Mouse (Mus musculus) liver, embryonic 16.5 days (tissue): ENCODE measurements around the gene Fut2. TPM values are rescaled to one million over a fixed set of nuclear protein-coding genes. Genes with fewer than 3 reads are reported as not detected.
"Not testable (repeated sequence)": the region's sequence is repeated elsewhere in the genome, so short reads cannot be mapped to it uniquely, and the experiment has no call there.

Experiments
- ATAC-seq: fragments of 200-750 bp; cut with Nextera tagmentation; 2 replicates; pipeline ENCODE4 v1.8.0; 2017; ENCODE audit warnings: low read depth, mild to moderate bottlenecking, moderate number of reproducible peaks, moderate library complexity
- H3K27ac ChIP-seq: fragments of 300-500 bp; sonication (generic); 2 replicates; pipeline ENCODE4 v1.5.1; 2014; ENCODE audit warnings: mild to moderate bottlenecking, low read length
- H3K27me3 ChIP-seq: fragments of 300-500 bp; sonication (generic); 2 replicates; pipeline ENCODE4 v1.6.1; 2014; ENCODE audit warnings: low read depth, low read length, mixed read lengths; ENCODE audit not compliant: control insufficient read depth, insufficient read depth
- H3K36me3 ChIP-seq: fragments of 300-500 bp; sonication (generic); 2 replicates; pipeline ENCODE4 v1.6.1; 2014; ENCODE audit warnings: mild to moderate bottlenecking; ENCODE audit not compliant: control insufficient read depth, insufficient read depth
- H3K4me1 ChIP-seq: fragments of 300-500 bp; sonication (generic); 2 replicates; pipeline ENCODE4 v1.6.1; 2014; ENCODE audit warnings: low read depth, low read length, mixed read lengths; ENCODE audit not compliant: control insufficient read depth
- H3K4me2 ChIP-seq: fragments of 300-500 bp; sonication (generic); 2 replicates; pipeline ENCODE4 v1.6.1; 2014; ENCODE audit warnings: low read depth, low read length, mixed read lengths
- H3K4me3 ChIP-seq: fragments of 300-500 bp; sonication (generic); 2 replicates; pipeline ENCODE4 v1.5.1; 2014; ENCODE audit warnings: low read depth, mild to moderate bottlenecking, low read length
- H3K9ac ChIP-seq: fragments of 300-500 bp; sonication (generic); 2 replicates; pipeline ENCODE4 v1.6.1; 2014; ENCODE audit warnings: low read depth, low read length
- H3K9me3 ChIP-seq: fragments of 300-500 bp; sonication (generic); replicated peaks from 2 replicates; pipeline ENCODE4 v1.6.1; 2016; ENCODE audit warnings: low read length; ENCODE audit not compliant: control insufficient read depth
- WGBS: fragments of 180-500 bp; shearing (Covaris S2); extraction: QIAGEN DNeasy Blood & Tissue Kit; methylation state at CpG from one replicate; pipeline ENCODE4 v1.1.7; 2014; ENCODE audit not compliant: insufficient replicate concordance; 5-methylcytosine and 5-hydroxymethylcytosine counted together
- polyA plus RNA-seq: library from polyadenylated mRNA; unstranded; fragments of >200 nt; fragmentation: Nextera tagmentation; extraction: Ambion mirVana; gene quantifications from 2 replicates; pipeline ENCODE4 v1.2.1, GENCODE M21; 2015

Gene Fut2
- polyA plus RNA-seq, 1 experiment from 2014 or later, result 0.08 TPM

DNA sequence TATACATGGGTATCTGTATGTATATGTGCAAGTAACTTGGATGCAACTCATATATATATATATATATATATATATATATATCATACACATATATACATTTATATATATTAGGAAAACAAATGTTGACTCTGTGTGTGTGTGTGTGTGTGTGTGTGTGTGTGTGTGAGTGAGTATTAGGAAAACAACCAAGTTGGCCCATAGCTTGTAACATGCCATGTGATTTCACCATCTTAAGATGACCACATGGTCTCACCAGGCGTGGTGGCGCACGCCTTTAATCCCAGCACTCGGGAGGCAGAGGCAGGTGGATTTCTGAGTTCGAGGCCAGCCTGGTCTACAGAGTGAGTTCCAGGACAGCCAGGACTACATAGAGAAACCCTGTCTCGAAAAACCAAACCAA lies 4.5 kb downstream of the Fut2 start:
- ATAC-seq, H3K27me3 ChIP-seq, H3K4me2 ChIP-seq, H3K9ac ChIP-seq, H3K27ac ChIP-seq, H3K9me3 ChIP-seq, H3K4me1 ChIP-seq, H3K4me3 ChIP-seq, H3K36me3 ChIP-seq: not testable (repeated sequence)
- WGBS, result 63% methylated on average over 6 of the region's 6 CpGs

DNA sequence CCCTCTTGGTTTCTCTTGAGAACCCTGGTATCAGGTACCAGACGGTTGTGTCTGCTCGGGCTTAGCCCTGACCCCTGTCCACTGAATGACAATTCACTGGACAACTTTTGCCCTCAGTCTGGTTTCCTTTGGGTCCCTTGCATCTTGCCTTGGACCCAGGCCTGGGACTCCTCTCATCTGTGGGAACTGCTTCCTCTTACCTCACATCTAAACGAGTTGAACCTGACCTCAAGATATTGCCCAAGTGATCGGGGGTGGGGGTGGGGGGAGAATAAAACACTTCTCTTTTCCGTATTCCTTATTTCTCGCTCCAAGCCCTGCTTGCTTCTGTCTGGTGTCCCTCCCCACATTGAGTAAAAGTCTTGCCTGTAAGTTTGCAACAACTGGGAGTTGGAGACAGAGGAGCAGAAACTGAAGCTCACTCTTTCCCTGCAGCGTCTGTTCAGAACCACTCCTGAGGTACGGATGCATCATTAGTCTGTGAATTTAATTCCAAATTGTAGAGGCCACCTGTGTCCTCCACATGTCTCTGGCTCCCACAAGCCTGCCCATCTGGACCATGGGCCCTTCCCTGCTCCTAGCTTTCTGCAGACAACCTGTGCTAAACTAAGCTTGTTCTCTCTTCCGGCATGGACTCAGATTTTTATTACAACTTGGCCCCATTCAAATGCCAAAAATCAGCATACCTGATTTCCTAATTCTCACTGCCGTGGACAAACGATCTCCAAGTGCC lies 5.3 kb downstream of the Fut2 start:
- H3K27ac ChIP-seq, result no peak overlapping the region
- WGBS, result 45% methylated on average over 11 of the region's 11 CpGs
- no peaks in the 10 kb centered on the region for H3K4me1 ChIP-seq
- ATAC-seq, result no peak
- H3K4me2 ChIP-seq, result no peak overlapping the region
- H3K9me3 ChIP-seq, result no peaks in the 10 kb centered on the region; the same call in 1 of the 2 replicates
- no peaks in the 10 kb centered on the region for H3K27me3 ChIP-seq
- H3K9ac ChIP-seq, result no peak overlapping the region
- H3K4me3 ChIP-seq, result no peak overlapping the region
- H3K36me3 ChIP-seq, result no peaks in the 10 kb centered on the region

GRCm38 (mm10) chr7:45654424-45655047 lies 11.7 kb downstream of the Fut2 start:
- H3K4me3 ChIP-seq, result no peak overlapping the region
- no peaks in the 10 kb centered on the region for H3K4me1 ChIP-seq
- no peaks in the 10 kb centered on the region; the same call in 1 of the 2 replicates for H3K9me3 ChIP-seq
- H3K9ac ChIP-seq, result no peak overlapping the region
- H3K36me3 ChIP-seq, result no peaks in the 10 kb centered on the region
- no peaks in the 10 kb centered on the region for H3K27me3 ChIP-seq
- WGBS, result 37% methylated on average over 17 of the region's 17 CpGs
- no peak overlapping the region for H3K27ac ChIP-seq
- no peak for ATAC-seq
- H3K4me2 ChIP-seq, result peak overlapping the region; percentile 24

DNA sequence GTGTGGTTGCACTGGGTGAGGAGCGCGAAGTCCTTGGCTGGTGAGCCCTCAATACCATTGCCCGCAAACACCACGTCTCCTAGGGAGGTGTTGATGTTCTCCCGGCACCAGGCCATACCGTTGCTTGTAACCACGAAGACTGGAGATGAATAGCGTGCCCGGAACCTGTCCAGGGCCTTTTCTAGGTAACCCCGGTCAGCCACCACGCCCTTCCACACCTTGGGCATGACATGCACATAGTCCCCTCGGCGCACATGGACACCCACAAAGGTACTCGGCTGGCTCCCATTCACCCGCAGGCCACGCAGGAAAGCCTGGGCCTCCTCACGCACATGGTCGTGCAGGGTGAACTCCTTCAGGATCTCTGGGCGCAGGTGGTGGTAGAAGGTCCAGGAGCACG lies 15.7 kb downstream of the Fut2 start:
- 79% methylated on average over 19 of the region's 20 CpGs for WGBS
- not testable (repeated sequence) for H3K9ac ChIP-seq, H3K9me3 ChIP-seq, H3K4me3 ChIP-seq, H3K4me1 ChIP-seq, H3K4me2 ChIP-seq, H3K36me3 ChIP-seq, H3K27me3 ChIP-seq, H3K27ac ChIP-seq, ATAC-seq

DNA sequence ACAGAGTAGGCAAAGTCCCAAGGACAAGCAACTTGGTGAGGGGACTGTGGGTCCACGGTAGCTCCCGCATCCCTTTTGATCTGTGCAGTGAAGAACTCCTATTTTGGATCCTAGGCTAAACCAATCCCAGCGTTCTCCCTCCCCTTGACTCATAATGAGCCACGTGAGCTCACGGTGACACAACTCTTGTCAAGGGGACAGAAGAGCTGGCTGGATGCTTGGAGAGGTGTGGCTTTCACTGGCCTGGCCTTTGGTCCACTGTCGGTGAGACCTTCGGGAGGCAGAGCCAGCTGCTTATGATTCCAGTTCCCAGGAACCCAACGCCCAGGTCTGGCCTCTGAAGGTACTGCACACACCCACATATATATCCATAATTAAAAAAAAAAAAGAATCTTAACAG lies 16.8 kb downstream of the Fut2 start:
- WGBS, result 62% methylated on average over 8 of the region's 8 CpGs
- ATAC-seq, result no peak
- H3K4me2 ChIP-seq, result no peak overlapping the region
- no peak overlapping the region for H3K27ac ChIP-seq
- H3K27me3 ChIP-seq, result 0 out of 2 replicates have a peak, but pooled peaks cover 2% of the 10 kb centered on the region
- H3K36me3 ChIP-seq, result no peaks in the 10 kb centered on the region
- no peaks in the 10 kb centered on the region for H3K4me1 ChIP-seq
- H3K9ac ChIP-seq, result no peak overlapping the region
- H3K4me3 ChIP-seq, result no peak overlapping the region
- H3K9me3 ChIP-seq, result no peaks in the 10 kb centered on the region

GRCm38 (mm10) chr7:45646671-45647070 lies 19.5 kb downstream of the Fut2 start:
- peaks cover 7% of the 10 kb centered on the region; the same call in 1 of the 2 replicates for H3K4me1 ChIP-seq
- no peak overlapping the region for H3K9ac ChIP-seq
- no peak for ATAC-seq
- WGBS, result 66% methylated on average over 4 of the region's 4 CpGs
- no peaks in the 10 kb centered on the region for H3K36me3 ChIP-seq
- no peaks in the 10 kb centered on the region for H3K9me3 ChIP-seq
- no peak overlapping the region for H3K4me2 ChIP-seq
- H3K27ac ChIP-seq, result no peak overlapping the region
- H3K27me3 ChIP-seq, result peaks cover 6% of the 10 kb centered on the region; the same call in 1 of the 2 replicates
- no peak overlapping the region for H3K4me3 ChIP-seq

GRCm38 (mm10) chr7:45645591-45645971 lies 20.6 kb downstream of the Fut2 start:
- Histone ChIP-seq H3K9me3 (no peaks in the 10 kb centered on the region), H3K4me3 (no peak overlapping the region), H3K36me3 (no peaks in the 10 kb centered on the region), H3K27ac (no peak overlapping the region), H3K27me3 (peaks cover 6% of the 10 kb centered on the region; the same call in 1 of the 2 replicates), H3K4me1 (peaks cover 7% of the 10 kb centered on the region; the same call in 1 of the 2 replicates), H3K4me2 (no peak overlapping the region), H3K9ac (no peak overlapping the region)
- 66% methylated on average over 7 of the region's 7 CpGs for WGBS
- no peak for ATAC-seq

DNA sequence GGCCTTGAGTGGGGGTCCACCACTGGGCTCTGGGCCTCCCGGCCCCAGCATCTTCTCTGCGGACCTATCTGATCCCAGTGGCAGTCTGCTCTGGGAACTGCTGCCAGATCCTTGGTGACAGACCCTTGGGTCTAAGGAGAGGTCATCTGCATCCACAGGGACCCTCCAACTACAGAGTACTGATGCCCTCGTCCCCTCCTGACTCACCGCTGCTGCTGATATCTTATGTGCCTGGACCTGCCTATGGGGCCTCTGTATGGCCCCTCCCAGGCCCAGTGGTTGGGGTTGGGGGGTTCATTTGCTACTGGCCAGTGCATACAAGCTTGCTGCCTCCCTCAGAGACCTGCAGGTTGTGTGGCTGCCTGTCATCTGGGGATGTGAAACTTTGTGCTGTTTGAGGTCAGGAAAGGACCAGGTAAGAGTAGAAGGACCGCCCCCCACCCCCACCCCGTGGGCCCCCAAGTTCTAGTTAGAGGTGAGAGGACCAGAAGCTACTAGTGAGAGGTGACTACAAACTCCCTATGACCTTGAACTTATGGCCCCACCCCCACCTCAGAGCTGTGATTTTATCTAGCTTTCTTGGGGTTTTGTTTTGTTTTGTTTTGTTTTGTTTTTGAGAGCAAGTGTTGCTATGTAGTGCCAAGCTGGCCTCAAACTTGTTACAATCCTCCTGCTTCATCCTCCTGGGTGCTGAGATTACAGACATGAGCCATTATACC lies 21.2 kb downstream of the Fut2 start:
- Histone ChIP-seq H3K4me3 (no peak overlapping the region), H3K4me2 (no peak overlapping the region), H3K4me1 (peaks cover 7% of the 10 kb centered on the region; the same call in 1 of the 2 replicates), H3K9ac (no peak overlapping the region), H3K27ac (no peak overlapping the region), H3K36me3 (no peaks in the 10 kb centered on the region), H3K27me3 (peaks cover 6% of the 10 kb centered on the region; the same call in 1 of the 2 replicates), H3K9me3 (no peaks in the 10 kb centered on the region)
- WGBS, result 55% methylated on average over 6 of the region's 6 CpGs
- ATAC-seq, result no peak

GRCm38 (mm10) chr7:45644183-45644582 lies 22.0 kb downstream of the Fut2 start:
- Histone ChIP-seq H3K4me2 (peak overlapping the region; percentile 56), H3K9ac (no peak overlapping the region), H3K4me3 (peak overlapping the region; percentile 43), H3K4me1 (peaks cover 7% of the 10 kb centered on the region; the same call in 1 of the 2 replicates), H3K9me3 (no peaks in the 10 kb centered on the region), H3K27ac (no peak overlapping the region), H3K36me3 (no peaks in the 10 kb centered on the region), H3K27me3 (peaks cover 6% of the 10 kb centered on the region; the same call in 1 of the 2 replicates)
- WGBS, result 12% methylated on average over 18 of the region's 18 CpGs
- no peak for ATAC-seq
